Mouse (Mus musculus): ENCODE data around the gene Angptl8. TPM values are rescaled to one million over a fixed set of nuclear protein-coding genes. Genes with fewer than 3 reads are reported as not detected.

Gene Angptl8
- total RNA-seq, 4 experiments from 2014 or later, result not detected

Small RNA genes lying within 50 kb of the gene (microRNA-seq; reads per million reads assigned to microRNA genes)
- gene Mir7083, result not detected

Other genes starting within 250 kb of the Angptl8 start
- 10 to 100 TPM; 48.2 to 52.3 (median 51.3) TPM for gene Timm29, start 242.8 kb upstream of the Angptl8 start, total RNA-seq (2022)
- 1 to 10 TPM; 6.2 to 6.7 (median 6.5) TPM for gene Yipf2, start 242.7 kb upstream of the Angptl8 start, total RNA-seq (2022)
- gene Smarca4, start 219.3 kb upstream of the Angptl8 start, total RNA-seq (2022), result 10 to 100 TPM; 37.3 to 40.9 (median 38.5) TPM
- gene Ldlr, start 112.0 kb upstream of the Angptl8 start, total RNA-seq (2022), result 1 to 10 TPM; 2.9 to 3.6 (median 3.2) TPM
- 1 to 10 TPM; 1.5 to 3.3 (median 1.7) TPM for gene Spc24, start 75.2 kb upstream of the Angptl8 start, total RNA-seq (2022)
- gene Kank2, start 36.8 kb upstream of the Angptl8 start, total RNA-seq (2022), result 10 to 100 TPM; 13.0 to 15.2 (median 14.2) TPM
- 1 to 10 TPM; 4.7 to 8.3 (median 5.2) TPM for gene Dock6, start 17.1 kb downstream of the Angptl8 start, total RNA-seq (2022)
- 1 to 10 TPM; 2.3 to 6.0 (median 2.9) TPM for gene Rab3d, start 82.7 kb downstream of the Angptl8 start, total RNA-seq (2022)
- under 1 TPM in 1 of 4 experiments, not detected in 3; 0.38 TPM for gene Ccdc159, start 92.0 kb downstream of the Angptl8 start, total RNA-seq (2022)
- 10 to 100 TPM; 11.1 to 13.9 (median 13.1) TPM for gene Tmem205, start 92.0 kb downstream of the Angptl8 start, total RNA-seq (2022)
- gene Plppr2, start 101.5 kb downstream of the Angptl8 start, total RNA-seq (2022), result 1 to 10 TPM in 1 of 4 experiments, under 1 TPM in 3; 0.36 to 1.1 (median 0.60) TPM
- 1 to 10 TPM; 2.4 to 3.0 (median 2.7) TPM for gene Swsap1, start 120.2 kb downstream of the Angptl8 start, total RNA-seq (2022)
- under 1 TPM in 2 of 4 experiments, not detected in 2; 0.17 to 0.31 TPM for gene Epor, start 128.0 kb downstream of the Angptl8 start, total RNA-seq (2022)
- gene Rgl3, start 153.9 kb downstream of the Angptl8 start, total RNA-seq (2022), result under 1 TPM; 0.27 to 0.88 (median 0.63) TPM
- not detected for gene Ccdc151, start 167.1 kb downstream of the Angptl8 start, total RNA-seq (2022)
- gene Prkcsh, start 167.3 kb downstream of the Angptl8 start, total RNA-seq (2022), result 10 to 100 TPM; 25.3 to 27.8 (median 26.4) TPM
- gene Elavl3, start 216.5 kb downstream of the Angptl8 start, total RNA-seq (2022), result under 1 TPM in 1 of 4 experiments, not detected in 3; 0.08 TPM
- gene Gm49318, start 235.7 kb downstream of the Angptl8 start, total RNA-seq (2022), result not detected
- gene Zfp653, start 235.9 kb downstream of the Angptl8 start, total RNA-seq (2022), result 1 to 10 TPM; 3.2 to 5.8 (median 4.1) TPM
- 100 to 1,000 TPM in 1 of 4 experiments, 10 to 100 TPM in 3; 79.8 to 101 (median 93.0) TPM for gene Ecsit, start 249.9 kb downstream of the Angptl8 start, total RNA-seq (2022)

Data from gastrocnemius, adult 8-10 months (tissue).